Mouse (Mus musculus) midbrain, embryonic 10.5 days (tissue): ENCODE measurements around the gene 1700061G19Rik. TPM values are rescaled to one million over a fixed set of nuclear protein-coding genes. Genes with fewer than 3 reads are reported as not detected.

ENCODE experiments used
- DNase-seq: peaks from one replicate; pipeline ENCODE4 v3.0.0-alpha.2; 2017; ENCODE audit warnings: low spot score
- H3K27ac ChIP-seq: fragments of 300-500 bp; sonication (generic); replicated peaks from 2 replicates; pipeline ENCODE4 v1.5.1; 2016; ENCODE audit warnings: mild to moderate bottlenecking
- H3K27me3 ChIP-seq: fragments of 300-500 bp; sonication (generic); 2 replicates; pipeline ENCODE4 v1.6.1; 2016; ENCODE audit warnings: low read depth, mild to moderate bottlenecking; ENCODE audit not compliant: poor library complexity, severe bottlenecking
- H3K36me3 ChIP-seq: fragments of 300-500 bp; sonication (generic); 2 replicates; pipeline ENCODE4 v1.6.1; 2016; ENCODE audit warnings: mild to moderate bottlenecking, moderate library complexity
- H3K4me1 ChIP-seq: fragments of 300-500 bp; sonication (generic); 2 replicates; pipeline ENCODE4 v1.6.1; 2016
- H3K4me3 ChIP-seq: fragments of 300-500 bp; sonication (generic); 2 replicates; pipeline ENCODE4 v1.5.1; 2016; ENCODE audit warnings: mild to moderate bottlenecking, moderate library complexity
- H3K9me3 ChIP-seq: fragments of 300-500 bp; sonication (generic); replicated peaks from 2 replicates; pipeline ENCODE4 v1.6.1; 2016; ENCODE audit warnings: mild to moderate bottlenecking
- WGBS: fragments of 180-500 bp; shearing (Covaris S2); methylation state at CpG from one replicate; pipeline ENCODE4 v1.1.7; 2016; 5-methylcytosine and 5-hydroxymethylcytosine counted together
- polyA plus RNA-seq: library from polyadenylated mRNA; unstranded; fragments of >200 nt; fragmentation: Nextera tagmentation; extraction: Ambion mirVana; gene quantifications from 2 replicates; pipeline ENCODE4 v1.2.1, GENCODE M21; 2016

Gene 1700061G19Rik
- polyA plus RNA-seq, 1 experiment from 2014 or later, result 0.48 TPM

- H3K27me3 ChIP-seq, result peaks cover 11% of the 10 kb centered on the region
- DNase-seq, result peak; percentile 100
- peaks cover 35% of the 10 kb centered on the region for H3K4me1 ChIP-seq
- H3K36me3 ChIP-seq, result peaks cover 31% of the 10 kb centered on the region
- H3K9me3 ChIP-seq, result no peaks in the 10 kb centered on the region
- peak within 1 kb of the TSS; percentile 98 for H3K27ac ChIP-seq
- peak within 1 kb of the TSS; percentile 97 for H3K4me3 ChIP-seq
- WGBS, result 2% methylated on average over 76 of the region's 76 CpGs
Observed at GRCm38 (mm10) chr17:56935363-56936131, 60.3 kb downstream of the 1700061G19Rik start, which contains the start of gene Mllt1. Gene Mllt1, minus strand, starts transcription at chr17:56935415.

- H3K4me1 ChIP-seq, result peaks cover 33% of the 10 kb centered on the region
- DNase-seq, result no peak
- WGBS, result 94% methylated on average over 7 of the region's 7 CpGs
- H3K9me3 ChIP-seq, result peaks cover 6% of the 10 kb centered on the region; the same call in 1 of the 2 replicates
- peaks cover 11% of the 10 kb centered on the region for H3K27me3 ChIP-seq
- peaks cover 21% of the 10 kb centered on the region for H3K36me3 ChIP-seq
- no peak overlapping the region for H3K4me3 ChIP-seq
- H3K27ac ChIP-seq, result no peak overlapping the region
Observed at GRCm38 (mm10) chr17:56936731-56937130, 61.5 kb downstream of the 1700061G19Rik start.

Other genes starting within 250 kb of the 1700061G19Rik start
- 52.4 and 54.4 TPM in 2 replicates for gene Lonp1, start 248.6 kb upstream of the 1700061G19Rik start, polyA plus RNA-seq
- gene Catsperd, start 247.3 kb upstream of the 1700061G19Rik start, polyA plus RNA-seq, result 0.61 and 0.79 TPM in 2 replicates
- 140 and 145 TPM in 2 replicates for gene Ranbp3, start 202.2 kb upstream of the 1700061G19Rik start, polyA plus RNA-seq
- gene Ndufa11, start 157.7 kb upstream of the 1700061G19Rik start, polyA plus RNA-seq, result 385 and 393 TPM in 2 replicates
- gene Vmac, start 157.5 kb upstream of the 1700061G19Rik start, polyA plus RNA-seq, result 12.0 and 16.5 TPM in 2 replicates
- gene Nrtn, start 117.9 kb upstream of the 1700061G19Rik start, polyA plus RNA-seq, result 4.1 and 5.6 TPM in 2 replicates
- gene Dus3l, start 110.7 kb upstream of the 1700061G19Rik start, polyA plus RNA-seq, result 44.7 and 45.6 TPM in 2 replicates
- gene Prr22, start 105.2 kb upstream of the 1700061G19Rik start, polyA plus RNA-seq, result 1.5 and 2.2 TPM in 2 replicates
- gene Rfx2, start 44.5 kb upstream of the 1700061G19Rik start, polyA plus RNA-seq, result 9.8 TPM in 2 replicates
- gene Acsbg2, start 1.0 kb upstream of the 1700061G19Rik start, polyA plus RNA-seq, result not detected in 2 replicates
- gene Mllt1, start 59.9 kb downstream of the 1700061G19Rik start, polyA plus RNA-seq, result 67.7 and 77.8 TPM in 2 replicates
- gene Acer1, start 106.6 kb downstream of the 1700061G19Rik start, polyA plus RNA-seq, result not detected in 2 replicates
- gene Clpp, start 114.8 kb downstream of the 1700061G19Rik start, polyA plus RNA-seq, result 173 and 174 TPM in 2 replicates
- 40.2 and 41.3 TPM in 2 replicates for gene Alkbh7, start 121.9 kb downstream of the 1700061G19Rik start, polyA plus RNA-seq
- 0.76 and 0.94 TPM in 2 replicates for gene Pspn, start 124.5 kb downstream of the 1700061G19Rik start, polyA plus RNA-seq
- 81.2 and 83.3 TPM in 2 replicates for gene Gtf2f1, start 135.8 kb downstream of the 1700061G19Rik start, polyA plus RNA-seq
- gene Gm17949, start 136.0 kb downstream of the 1700061G19Rik start, polyA plus RNA-seq, result 0.39 and 0.52 TPM in 2 replicates
- 45.4 and 53.7 TPM in 2 replicates for gene Khsrp, start 156.0 kb downstream of the 1700061G19Rik start, polyA plus RNA-seq
- gene Slc25a41, start 166.2 kb downstream of the 1700061G19Rik start, polyA plus RNA-seq, result 0.10 TPM in 1 of 2 replicates, not detected in the other
- gene Crb3, start 183.6 kb downstream of the 1700061G19Rik start, polyA plus RNA-seq, result 1.2 and 1.5 TPM in 2 replicates
- gene Slc25a23, start 184.4 kb downstream of the 1700061G19Rik start, polyA plus RNA-seq, result 10.4 and 12.6 TPM in 2 replicates
- gene Dennd1c, start 203.0 kb downstream of the 1700061G19Rik start, polyA plus RNA-seq, result 1.5 and 2.3 TPM in 2 replicates
- 68.7 and 128 TPM in 2 replicates for gene Tubb4a, start 212.3 kb downstream of the 1700061G19Rik start, polyA plus RNA-seq
- 11.7 and 12.3 TPM in 2 replicates for gene Tnfsf9, start 229.8 kb downstream of the 1700061G19Rik start, polyA plus RNA-seq